Mouse (Mus musculus): Measurements from ENCODE around the gene Rapgef4.

The Rapgef4 gene

GRCm38 (mm10) chr2:71985730-71986129 lies 4.7 kb downstream of the Rapgef4 start:
- no peak for DNase-seq

- peak in 1 of 2 experiments; percentile 50 for DNase-seq
These were observed 5.3 kb downstream of the Rapgef4 start for GRCm38 (mm10) chr2:71986276-71986848.

DNA sequence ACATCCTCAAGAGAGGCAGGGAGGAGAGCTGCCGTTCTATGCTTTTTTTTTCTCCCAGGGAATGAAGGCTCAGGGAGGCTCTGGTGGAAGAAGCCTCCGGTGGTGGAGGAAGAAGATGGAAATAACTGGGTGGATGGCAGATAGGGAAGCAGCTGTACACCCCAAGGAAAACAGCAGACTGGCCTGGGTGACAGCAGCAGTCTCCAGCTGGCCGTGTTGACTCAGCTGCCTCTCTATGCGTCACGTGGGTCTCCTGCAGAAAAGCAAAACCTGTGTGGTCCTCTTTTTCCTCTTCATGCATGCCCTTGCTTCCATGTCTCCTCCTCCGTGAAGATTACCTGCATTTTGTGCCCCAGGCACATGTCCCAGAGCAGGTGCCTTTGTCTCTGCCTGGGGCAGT lies 7.5 kb downstream of the Rapgef4 start:
- peak in 1 of 2 experiments; percentile 16 for DNase-seq

- DNase-seq, result peak in 1 of 2 experiments; percentile 16
These were observed 11.1 kb downstream of the Rapgef4 start for GRCm38 (mm10) chr2:71992129-71992528.

DNA sequence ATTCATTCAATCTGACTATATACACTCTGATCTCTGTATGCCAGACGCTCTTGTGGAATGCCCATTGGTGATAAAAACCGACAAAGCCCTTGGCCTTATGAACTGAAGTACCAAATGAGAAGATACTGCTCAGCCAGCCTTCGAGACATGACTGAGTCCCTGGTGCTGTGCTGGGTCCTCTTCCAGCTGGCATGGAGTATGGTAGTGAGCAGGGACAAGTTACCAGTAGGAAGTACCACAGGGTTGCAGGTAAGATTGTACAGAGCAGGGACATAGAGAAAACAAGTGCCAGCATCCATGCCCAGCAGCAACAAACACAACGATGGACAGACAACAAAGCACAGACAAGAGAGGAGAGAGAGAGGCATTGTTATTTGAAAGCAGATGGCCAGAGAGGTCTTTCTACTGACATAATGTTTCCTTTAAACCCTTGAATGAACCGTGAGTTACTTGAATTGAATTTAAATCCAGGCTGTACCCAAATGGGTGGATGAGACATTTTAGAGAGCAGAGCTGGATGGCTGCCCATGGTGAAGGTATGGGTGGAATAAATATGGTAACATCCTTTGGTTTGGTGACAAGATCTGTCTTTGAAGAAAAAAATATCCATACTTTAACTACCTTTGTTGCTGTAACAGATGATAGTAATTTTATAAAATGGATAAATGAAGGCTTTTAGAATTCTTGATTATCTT lies 12.8 kb downstream of the Rapgef4 start:
- peak in 1 of 2 experiments; percentile 45 for DNase-seq

DNA sequence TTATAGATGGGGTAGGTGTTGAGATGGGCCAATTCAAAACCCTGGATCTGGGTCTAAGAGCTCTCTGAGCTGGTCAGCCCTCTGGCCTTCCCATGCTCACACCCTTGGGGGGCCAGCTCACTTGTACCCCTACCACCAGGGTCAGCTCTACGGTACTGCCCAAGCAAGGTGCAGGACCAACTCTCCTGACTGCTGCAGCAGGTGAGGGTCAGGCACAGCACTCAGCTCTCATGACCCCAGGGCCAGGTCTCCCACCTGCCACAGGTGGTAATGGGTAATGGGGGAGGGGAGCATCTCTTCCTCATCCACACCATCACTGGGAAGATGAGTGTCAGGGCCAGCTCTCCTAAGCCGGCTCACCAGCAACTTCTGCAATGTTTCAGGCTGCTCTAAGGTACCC lies 17.5 kb downstream of the Rapgef4 start:
- no peak for DNase-seq

DNA sequence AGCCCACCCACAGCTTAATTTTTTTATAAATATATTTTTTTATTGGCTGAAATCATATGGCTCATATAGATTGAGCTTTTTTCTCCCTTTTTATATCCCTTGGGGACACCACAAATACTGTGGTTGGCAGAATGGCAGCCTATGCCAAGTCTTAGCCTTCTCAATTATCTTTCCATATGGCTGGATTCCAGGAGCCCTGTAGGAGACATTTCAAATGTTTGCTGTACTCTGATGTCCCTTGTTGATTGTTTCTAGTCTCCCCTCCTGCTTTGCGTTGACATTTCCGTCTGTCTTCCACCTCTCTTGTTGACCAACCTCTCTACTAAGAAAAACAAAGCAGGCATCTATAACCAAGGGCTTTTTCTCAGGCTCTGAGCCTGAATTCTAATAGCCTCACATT lies 19.1 kb downstream of the Rapgef4 start:
- DNase-seq, result peak; percentile 59 to 64

GRCm38 (mm10) chr2:72002843-72003370 lies 21.9 kb downstream of the Rapgef4 start:
- no peak for DNase-seq

DNA sequence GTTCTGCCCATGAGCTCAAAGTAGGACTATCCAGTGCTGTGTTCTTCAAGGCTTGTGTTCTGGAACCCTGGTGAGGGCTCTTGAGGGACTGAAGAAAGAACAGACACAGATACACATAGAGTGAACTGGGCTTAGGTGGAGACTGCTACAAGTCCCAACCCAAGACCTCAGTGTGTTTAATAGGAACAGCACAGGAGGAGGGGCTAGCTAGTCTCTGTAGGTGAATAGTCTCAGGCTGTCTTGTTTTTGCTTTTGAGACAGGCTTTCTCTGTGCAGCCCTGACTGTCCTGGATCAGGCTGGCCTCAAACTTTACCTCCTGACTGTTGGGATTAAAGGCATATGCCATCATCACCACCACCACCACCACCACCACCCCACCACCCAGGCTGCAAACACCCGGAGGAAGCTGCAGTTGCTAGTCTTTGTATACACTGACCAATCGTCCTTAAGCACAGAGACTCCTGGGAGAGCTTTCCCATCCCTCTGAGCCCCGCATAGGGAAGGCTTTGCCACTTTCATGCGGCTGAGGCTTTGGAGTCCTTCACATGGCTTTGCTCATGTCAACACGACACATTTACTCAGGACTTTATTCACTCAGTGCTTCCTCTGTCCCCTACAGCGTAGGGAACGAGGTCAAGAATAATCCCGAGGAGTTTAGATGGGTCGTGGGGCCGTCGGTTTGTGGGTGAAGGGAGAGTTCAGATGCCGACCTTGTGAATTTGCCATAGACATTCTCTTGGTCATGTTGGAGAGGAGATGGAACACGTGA lies 22.9 kb downstream of the Rapgef4 start:
- DNase-seq, result no peak

DNA sequence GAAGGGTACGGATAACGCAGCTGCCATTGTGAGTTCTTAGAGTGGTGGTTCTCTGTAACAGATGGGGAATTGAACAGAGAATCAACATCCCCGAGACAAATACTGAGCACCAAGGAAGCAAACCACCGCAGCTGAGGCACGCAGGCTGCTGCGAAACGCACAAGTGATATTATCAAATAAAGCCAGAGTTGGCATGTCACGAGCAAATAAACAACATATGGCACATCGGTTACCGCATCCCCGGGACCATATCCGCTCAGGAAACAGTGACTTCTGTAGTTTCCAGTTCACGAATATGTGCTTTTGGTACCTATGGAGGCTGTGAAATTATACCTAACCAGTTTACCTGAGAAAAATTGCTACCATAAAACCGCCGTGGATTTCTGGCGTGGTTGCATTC lies 24.0 kb downstream of the Rapgef4 start:
- DNase-seq, result peak in 1 of 2 experiments; percentile 56

DNA sequence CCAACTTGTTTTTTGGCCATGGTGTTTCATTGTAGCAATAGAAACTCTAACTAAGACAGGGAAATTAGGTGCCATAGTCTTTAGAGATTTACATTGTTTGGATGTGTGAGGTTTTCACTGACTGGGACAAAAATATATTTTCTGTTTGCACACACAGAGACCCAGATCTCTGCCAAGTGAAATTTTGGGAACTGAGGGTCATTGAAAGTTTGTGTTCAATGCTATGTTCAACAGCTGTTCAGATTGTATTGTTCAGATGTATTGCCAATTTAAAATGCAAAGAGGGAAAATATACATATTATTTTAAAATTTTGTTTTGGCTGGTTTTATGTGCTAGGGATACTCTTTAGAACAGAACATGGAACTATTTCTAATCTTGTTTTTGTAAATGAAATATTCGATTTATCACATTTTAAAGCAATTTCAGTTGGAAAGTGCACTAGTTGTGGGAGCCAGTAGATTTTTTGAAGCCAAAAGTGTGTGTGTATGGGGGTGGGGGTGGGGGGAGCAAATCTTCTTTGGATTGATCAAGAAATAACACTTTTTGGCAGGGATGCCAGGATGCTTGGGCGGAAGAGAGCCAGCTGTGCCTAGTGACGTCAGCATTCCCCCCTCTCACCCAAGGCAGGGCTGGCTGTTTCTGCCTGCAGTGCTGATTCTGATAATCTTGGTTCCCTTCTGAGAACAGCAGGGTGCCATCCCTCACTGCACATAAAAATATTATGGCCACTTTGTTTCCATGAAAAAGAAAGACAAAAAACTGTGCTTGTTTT lies 28.6 kb downstream of the Rapgef4 start:
- no peak for DNase-seq

DNA sequence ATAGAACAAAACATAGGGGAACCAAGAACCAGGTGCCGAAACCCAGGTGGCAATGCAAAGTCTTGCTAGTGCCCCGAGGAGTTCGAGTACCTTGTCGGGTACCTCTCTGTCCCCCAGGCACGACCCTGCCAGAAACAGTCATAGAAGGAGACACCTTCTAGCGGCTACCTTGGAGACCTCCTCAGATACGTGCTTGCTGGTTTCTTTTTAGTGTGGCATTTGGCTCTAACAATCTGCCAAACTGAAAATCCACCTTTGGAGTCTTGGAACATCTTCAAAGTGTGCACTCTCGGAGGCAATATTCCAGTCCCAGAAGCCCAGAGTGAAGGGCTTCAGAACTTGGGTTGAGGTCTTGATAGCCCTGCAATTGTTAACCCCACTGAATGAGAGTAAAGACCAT lies 34.3 kb downstream of the Rapgef4 start:
- DNase-seq, result no peak

GRCm38 (mm10) chr2:72016013-72016412 lies 35.0 kb downstream of the Rapgef4 start:
- DNase-seq, result peak; percentile 70 to 81

GRCm38 (mm10) chr2:72017168-72017567 lies 36.1 kb downstream of the Rapgef4 start:
- DNase-seq, result no peak

DNA sequence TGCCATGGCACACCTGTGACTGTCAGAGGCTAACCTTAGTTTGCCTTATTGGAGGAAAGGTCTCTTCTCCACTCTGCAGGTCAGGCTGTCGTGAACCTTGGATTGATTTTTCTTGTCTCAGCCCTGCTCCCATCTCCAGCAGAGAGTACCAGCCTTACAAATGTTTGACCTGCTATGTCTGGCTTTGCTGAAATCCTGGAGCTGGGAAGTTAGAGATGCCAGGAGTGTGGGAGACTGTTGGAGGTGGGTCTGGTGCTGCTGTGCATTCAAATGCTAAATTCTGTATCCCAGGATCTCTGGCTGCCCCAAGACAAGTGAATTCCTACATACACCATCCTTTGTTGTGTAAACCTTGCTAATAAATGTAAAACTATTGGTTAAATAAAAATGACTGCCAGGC lies 37.7 kb downstream of the Rapgef4 start:
- DNase-seq, result no peak

DNA sequence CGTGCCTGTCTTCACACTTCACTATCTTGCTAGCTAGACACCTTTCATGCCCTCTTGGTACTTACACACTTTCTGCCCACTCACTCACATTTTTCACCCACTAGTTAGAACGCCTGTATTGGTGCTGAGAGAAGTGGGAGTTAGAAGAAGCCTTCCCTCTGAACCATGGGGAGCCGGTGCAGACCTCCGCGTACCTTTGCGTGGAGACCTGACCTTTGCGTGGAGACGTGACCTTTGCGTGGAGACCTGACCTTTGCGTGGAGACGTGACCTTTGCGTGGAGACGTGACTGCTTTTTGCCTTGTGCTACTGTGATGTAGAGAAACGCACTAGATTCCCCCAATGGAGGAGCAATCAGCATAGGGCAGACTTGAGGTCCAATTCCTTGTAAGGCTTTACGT lies 39.7 kb downstream of the Rapgef4 start:
- no peak for DNase-seq

- no peak for DNase-seq
These were observed 40.4 kb downstream of the Rapgef4 start for GRCm38 (mm10) chr2:72021440-72021839.

DNA sequence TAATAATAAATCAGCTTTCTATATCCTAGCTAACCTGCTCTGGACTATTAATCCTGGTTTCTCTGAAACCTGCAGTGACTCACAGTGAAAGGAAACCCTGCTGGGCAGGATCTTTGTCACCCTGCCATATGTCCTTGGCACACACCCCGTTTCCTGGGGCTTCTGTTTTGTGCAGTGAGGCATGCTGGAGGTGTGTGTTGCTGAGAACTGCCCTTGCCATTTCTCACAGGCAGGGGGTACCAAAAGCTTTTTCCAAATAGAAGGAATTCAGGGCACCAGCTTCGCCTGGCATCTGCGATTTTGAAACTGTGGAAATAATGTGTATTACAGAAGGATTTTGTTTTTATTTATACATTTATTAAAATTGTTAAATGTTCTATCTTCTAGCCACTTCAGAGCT lies 40.8 kb downstream of the Rapgef4 start:
- DNase-seq, result peak; percentile 92 to 99

GRCm38 (mm10) chr2:72023791-72024190 lies 42.8 kb downstream of the Rapgef4 start:
- no peak for DNase-seq

DNA sequence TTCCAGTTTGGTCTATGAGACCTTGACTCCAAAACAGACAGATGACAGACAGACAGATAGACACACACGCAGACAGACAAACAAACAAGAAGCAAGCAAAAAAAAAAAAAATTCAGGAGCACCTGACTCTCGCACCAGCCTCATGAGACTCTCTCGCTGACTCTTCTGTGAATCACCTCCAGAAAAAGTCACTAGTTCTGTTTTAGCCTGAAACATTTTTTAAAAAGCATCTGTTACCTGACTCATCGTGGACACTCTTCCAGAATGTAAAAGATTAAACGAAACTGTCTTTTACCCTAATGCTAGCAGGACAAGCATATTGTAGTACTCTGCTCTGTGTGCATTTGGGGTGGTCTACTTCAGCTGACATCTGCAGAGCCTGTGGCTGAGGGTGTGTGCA lies 44.6 kb downstream of the Rapgef4 start:
- no peak for DNase-seq

DNA sequence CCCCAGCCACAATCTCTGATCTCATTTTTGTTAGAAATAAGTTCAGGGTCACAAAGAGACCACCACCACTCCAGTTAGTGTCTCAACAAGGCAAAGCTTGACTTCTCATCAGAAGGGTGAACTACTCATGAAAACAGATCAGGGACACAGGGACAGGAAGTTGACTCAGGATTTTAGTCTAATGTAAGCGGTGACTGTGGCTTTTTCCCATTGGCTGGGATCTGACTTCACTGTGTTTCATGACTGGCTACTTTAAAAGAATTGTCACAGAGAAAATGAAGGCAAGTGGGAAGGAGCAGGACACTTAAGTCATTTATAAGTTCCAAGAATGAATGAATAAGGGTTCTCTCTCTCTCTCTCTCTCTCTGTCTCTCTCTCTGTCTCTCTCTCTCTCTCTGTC lies 45.5 kb downstream of the Rapgef4 start:
- no peak for DNase-seq

- DNase-seq, result peak; percentile 65 to 69
These were observed 48.0 kb downstream of the Rapgef4 start for GRCm38 (mm10) chr2:72029081-72029480.

GRCm38 (mm10) chr2:72029586-72030144 lies 48.6 kb downstream of the Rapgef4 start:
- DNase-seq, result peak; percentile 54 to 62

Measured in cerebellum, adult 18-20 months (tissue).